Mouse (Mus musculus) forebrain, embryonic 15.5 days (tissue): ENCODE results near the gene Gm20517. TPM values are rescaled to one million over a fixed set of nuclear protein-coding genes. Genes with fewer than 3 reads are reported as not detected.

ENCODE experiments used
- ATAC-seq: fragments of 200-750 bp; cut with Nextera tagmentation; replicated peaks from 2 replicates; pipeline ENCODE4 v1.8.0; 2017; ENCODE audit warnings: mild to moderate bottlenecking, moderate TSS enrichment, moderate library complexity
- H3K27ac ChIP-seq: fragments of 300-500 bp; sonication (generic); replicated peaks from 2 replicates; pipeline ENCODE4 v1.5.1; 2015; ENCODE audit warnings: mild to moderate bottlenecking, inconsistent platforms
- H3K27me3 ChIP-seq: fragments of 300-500 bp; sonication (generic); 2 replicates; pipeline ENCODE4 v1.6.1; 2015; ENCODE audit warnings: inconsistent platforms
- H3K36me3 ChIP-seq: fragments of 300-500 bp; sonication (generic); 2 replicates; pipeline ENCODE4 v1.6.1; 2015; ENCODE audit warnings: mild to moderate bottlenecking, inconsistent platforms
- H3K4me1 ChIP-seq: fragments of 300-500 bp; sonication (generic); 2 replicates; pipeline ENCODE4 v1.6.1; 2015; ENCODE audit warnings: inconsistent platforms
- H3K4me2 ChIP-seq: fragments of 300-500 bp; sonication (generic); replicated peaks from 2 replicates; pipeline ENCODE4 v1.6.1; 2015; ENCODE audit warnings: mild to moderate bottlenecking, inconsistent platforms
- H3K4me3 ChIP-seq: fragments of 300-500 bp; sonication (generic); 2 replicates; pipeline ENCODE4 v1.5.1; 2015; ENCODE audit warnings: mild to moderate bottlenecking, inconsistent platforms
- H3K9ac ChIP-seq: fragments of 300-500 bp; sonication (generic); replicated peaks from 2 replicates; pipeline ENCODE4 v1.6.1; 2015; ENCODE audit warnings: mild to moderate bottlenecking, inconsistent platforms
- H3K9me3 ChIP-seq: fragments of 300-500 bp; sonication (generic); 2 replicates; pipeline ENCODE4 v1.6.1; 2016; ENCODE audit warnings: inconsistent platforms
- WGBS: fragments of 180-500 bp; shearing (Covaris S2); methylation state at CpG from one replicate; pipeline ENCODE4 v1.1.7; 2015; ENCODE audit warnings: mixed read lengths; 5-methylcytosine and 5-hydroxymethylcytosine counted together
- polyA plus RNA-seq: library from polyadenylated mRNA; unstranded; fragments of >200 nt; fragmentation: Nextera tagmentation; extraction: Ambion mirVana; gene quantifications from 2 replicates; pipeline ENCODE4 v1.2.1, GENCODE M21; 2015

Gm20517 gene
- polyA plus RNA-seq, 1 experiment from 2014 or later: 2.2 TPM

GRCm38 (mm10) chr17:47580962-47581361 is 30.4 kb upstream of the Gm20517 start:
- H3K4me3 ChIP-seq: no peak overlapping the region
- no peaks in the 10 kb centered on the region for H3K4me1 ChIP-seq
- no peaks in the 10 kb centered on the region for H3K9me3 ChIP-seq
- no peaks in the 10 kb centered on the region for H3K27me3 ChIP-seq
- H3K27ac ChIP-seq: no peak overlapping the region
- H3K36me3 ChIP-seq: no peaks in the 10 kb centered on the region
- no peak overlapping the region for H3K9ac ChIP-seq
- H3K4me2 ChIP-seq: no peak overlapping the region
- WGBS: 85% methylated on average over 4 of the region's 4 CpGs
- ATAC-seq: no peak

- ATAC-seq: no peak
- WGBS: 83% methylated on average over 8 of the region's 8 CpGs
- H3K4me1 ChIP-seq: peaks cover 7% of the 10 kb centered on the region
- no peaks in the 10 kb centered on the region for H3K27me3 ChIP-seq
- no peaks in the 10 kb centered on the region for H3K9me3 ChIP-seq
- H3K27ac ChIP-seq: no peak overlapping the region
- H3K4me3 ChIP-seq: no peak overlapping the region
- no peaks in the 10 kb centered on the region for H3K36me3 ChIP-seq
- H3K9ac ChIP-seq: no peak overlapping the region
- no peak overlapping the region for H3K4me2 ChIP-seq
Measured at GRCm38 (mm10) chr17:47588517-47588916, 22.9 kb upstream of the Gm20517 start.

GRCm38 (mm10) chr17:47591073-47591472 is 20.3 kb upstream of the Gm20517 start:
- H3K4me3 ChIP-seq: no peak overlapping the region
- H3K36me3 ChIP-seq: no peaks in the 10 kb centered on the region
- ATAC-seq: no peak
- H3K27me3 ChIP-seq: no peaks in the 10 kb centered on the region
- no peak overlapping the region for H3K27ac ChIP-seq
- no peak overlapping the region for H3K9ac ChIP-seq
- peaks cover 30% of the 10 kb centered on the region for H3K4me1 ChIP-seq
- no peaks in the 10 kb centered on the region for H3K9me3 ChIP-seq
- no peak overlapping the region for H3K4me2 ChIP-seq
- 90% methylated on average over 3 of the region's 3 CpGs for WGBS

- Histone ChIP-seq H3K4me3 (peak overlapping the region; percentile 90), H3K4me1 (peaks cover 45% of the 10 kb centered on the region)
- under 1% methylated on average over 61 of the region's 63 CpGs for WGBS
Measured at GRCm38 (mm10) chr17:47593215-47593853, 18.1 kb upstream of the Gm20517 start.

GRCm38 (mm10) chr17:47593854-47594182 is 17.6 kb upstream of the Gm20517 start:
- peak overlapping the region; percentile 64 for H3K9ac ChIP-seq
- peak overlapping the region; percentile 84 for H3K4me2 ChIP-seq
- H3K4me1 ChIP-seq: peaks cover 45% of the 10 kb centered on the region
- WGBS: under 1% methylated on average over 13 of the region's 13 CpGs
- no peaks in the 10 kb centered on the region for H3K27me3 ChIP-seq
- no peaks in the 10 kb centered on the region for H3K9me3 ChIP-seq
- no peaks in the 10 kb centered on the region for H3K36me3 ChIP-seq
- H3K4me3 ChIP-seq: peak overlapping the region; percentile 90
- peak overlapping the region; percentile 81 for H3K27ac ChIP-seq
- ATAC-seq: no peak; the same call in 1 of the 2 replicates

More at GRCm38 (mm10) chr17:47593215-47593853, 18.1 kb upstream of the Gm20517 start:
- ATAC-seq: peak; percentile 92
- peak overlapping the region; percentile 81 for H3K27ac ChIP-seq
- no peaks in the 10 kb centered on the region for H3K27me3 ChIP-seq
- peak overlapping the region; percentile 64 for H3K9ac ChIP-seq
- peak overlapping the region; percentile 84 for H3K4me2 ChIP-seq
- no peaks in the 10 kb centered on the region for H3K9me3 ChIP-seq
- no peaks in the 10 kb centered on the region for H3K36me3 ChIP-seq

- 0 out of 2 replicates have a peak, but pooled peaks have one; percentile 0 for ATAC-seq
- H3K4me2 ChIP-seq: peak overlapping the region; percentile 84
- H3K9ac ChIP-seq: peak overlapping the region; percentile 64
- peak overlapping the region; percentile 90 for H3K4me3 ChIP-seq
- H3K4me1 ChIP-seq: peaks cover 45% of the 10 kb centered on the region
- H3K27ac ChIP-seq: peak overlapping the region; percentile 81
- under 1% methylated on average over 43 of the region's 43 CpGs for WGBS
- no peaks in the 10 kb centered on the region for H3K9me3 ChIP-seq
- 0 out of 2 replicates have a peak, but pooled peaks cover under 1% of the 10 kb centered on the region for H3K36me3 ChIP-seq
- no peaks in the 10 kb centered on the region for H3K27me3 ChIP-seq
Measured at GRCm38 (mm10) chr17:47594183-47594968, 17.0 kb upstream of the Gm20517 start.

GRCm38 (mm10) chr17:47594969-47595247 is 16.5 kb upstream of the Gm20517 start:
- H3K36me3 ChIP-seq: 0 out of 2 replicates have a peak, but pooled peaks cover 6% of the 10 kb centered on the region
- no peak for ATAC-seq
- H3K9ac ChIP-seq: peak overlapping the region; percentile 64
- no peaks in the 10 kb centered on the region for H3K27me3 ChIP-seq
- peak overlapping the region; percentile 75 for H3K27ac ChIP-seq
- WGBS: 0% methylated on average over 8 of the region's 9 CpGs
- H3K4me1 ChIP-seq: peaks cover 45% of the 10 kb centered on the region
- peak overlapping the region; percentile 84 for H3K4me2 ChIP-seq
- peak overlapping the region; percentile 90 for H3K4me3 ChIP-seq
- no peaks in the 10 kb centered on the region for H3K9me3 ChIP-seq

GRCm38 (mm10) chr17:47595248-47596161 is 15.9 kb upstream of the Gm20517 start:
- Histone ChIP-seq H3K4me2 (peak overlapping the region; percentile 84), H3K4me1 (peaks cover 45% of the 10 kb centered on the region), H3K9me3 (no peaks in the 10 kb centered on the region), H3K27me3 (no peaks in the 10 kb centered on the region), H3K9ac (peak overlapping the region; percentile 64), H3K36me3 (peaks cover 10% of the 10 kb centered on the region; the same call in 1 of the 2 replicates), H3K27ac (peak overlapping the region; percentile 75), H3K4me3 (peak overlapping the region; percentile 90)
- WGBS: 1% methylated on average over 21 of the region's 21 CpGs
- no peak for ATAC-seq

- 13% methylated on average over 6 of the region's 6 CpGs for WGBS
- Histone ChIP-seq H3K4me1 (peaks cover 45% of the 10 kb centered on the region), H3K27ac (peak overlapping the region; percentile 75), H3K9me3 (no peaks in the 10 kb centered on the region), H3K9ac (peak overlapping the region; percentile 64; the same call in 1 of the 2 replicates), H3K27me3 (no peaks in the 10 kb centered on the region), H3K36me3 (peaks cover 16% of the 10 kb centered on the region), H3K4me3 (peak overlapping the region; percentile 90; the same call in 1 of the 2 replicates), H3K4me2 (peak overlapping the region; percentile 84)
- no peak for ATAC-seq
Measured at GRCm38 (mm10) chr17:47596162-47596838, 15.1 kb upstream of the Gm20517 start.

GRCm38 (mm10) chr17:47596839-47597164 is 14.6 kb upstream of the Gm20517 start:
- H3K27ac ChIP-seq: no peak overlapping the region; the same call in 1 of the 2 replicates
- no peak overlapping the region for H3K4me2 ChIP-seq
- no peak overlapping the region for H3K9ac ChIP-seq
- ATAC-seq: no peak
- H3K27me3 ChIP-seq: no peaks in the 10 kb centered on the region
- H3K4me1 ChIP-seq: peaks cover 45% of the 10 kb centered on the region
- H3K4me3 ChIP-seq: no peak overlapping the region
- no peaks in the 10 kb centered on the region for H3K9me3 ChIP-seq
- 61% methylated on average over 5 of the region's 5 CpGs for WGBS
- H3K36me3 ChIP-seq: peaks cover 21% of the 10 kb centered on the region

GRCm38 (mm10) chr17:47597261-47597660 is 14.1 kb upstream of the Gm20517 start:
- Histone ChIP-seq H3K36me3 (peaks cover 25% of the 10 kb centered on the region), H3K4me2 (no peak overlapping the region), H3K9ac (no peak overlapping the region), H3K27me3 (no peaks in the 10 kb centered on the region), H3K9me3 (no peaks in the 10 kb centered on the region), H3K27ac (no peak overlapping the region), H3K4me1 (peaks cover 45% of the 10 kb centered on the region), H3K4me3 (no peak overlapping the region)
- ATAC-seq: no peak
- 55% methylated on average over 13 of the region's 13 CpGs for WGBS
